Mouse (Mus musculus) T-cell, adult 2 months (primary cell): ENCODE data around the gene Slc1a7.

Experiments
- DNase-seq: peaks from one replicate; pipeline ENCODE4 v3.0.0; 2022; ENCODE audit warnings: low spot score

The Slc1a7 gene

DNA sequence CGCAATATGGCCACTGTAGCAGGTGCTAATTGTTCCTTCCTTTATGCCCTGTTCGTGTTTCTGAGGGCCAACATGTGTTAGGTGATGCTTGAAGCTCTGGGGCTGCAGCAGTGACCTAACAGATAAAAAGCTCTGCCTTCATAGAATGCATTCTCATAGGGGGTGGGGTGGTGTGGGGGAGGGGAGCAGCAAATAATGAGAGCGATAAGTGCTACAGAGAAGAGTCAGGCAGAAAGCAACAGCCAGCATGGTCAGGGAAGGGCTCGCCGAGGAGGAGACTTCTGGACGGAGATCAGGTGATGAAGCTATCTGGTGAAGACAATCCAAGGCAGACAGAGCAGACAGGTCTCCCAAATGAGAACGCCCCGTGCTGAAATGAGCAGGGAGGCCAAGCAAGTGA, 84.5 kb downstream of the Slc1a7 start:
- DNase-seq, result no peak

DNA sequence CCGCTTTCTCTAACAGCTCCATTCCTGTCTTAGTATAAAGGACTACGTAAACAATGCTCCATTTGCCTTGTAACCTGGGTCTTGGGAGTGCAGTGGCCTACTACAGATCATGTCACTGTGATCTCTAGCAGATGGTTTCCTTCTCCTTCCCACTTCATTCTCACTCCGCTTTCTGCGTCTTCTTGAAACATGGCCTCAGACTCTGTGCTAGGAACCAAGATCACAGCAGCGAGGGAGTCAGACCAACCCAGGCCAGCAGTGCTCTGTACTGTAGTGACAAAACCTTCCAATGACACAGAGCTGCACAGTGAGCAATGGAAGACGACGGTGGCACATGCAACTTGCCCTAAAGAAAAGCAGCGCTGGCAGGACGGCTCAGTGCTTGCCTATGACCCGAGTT, 87.7 kb downstream of the Slc1a7 start:
- no peak for DNase-seq

DNA sequence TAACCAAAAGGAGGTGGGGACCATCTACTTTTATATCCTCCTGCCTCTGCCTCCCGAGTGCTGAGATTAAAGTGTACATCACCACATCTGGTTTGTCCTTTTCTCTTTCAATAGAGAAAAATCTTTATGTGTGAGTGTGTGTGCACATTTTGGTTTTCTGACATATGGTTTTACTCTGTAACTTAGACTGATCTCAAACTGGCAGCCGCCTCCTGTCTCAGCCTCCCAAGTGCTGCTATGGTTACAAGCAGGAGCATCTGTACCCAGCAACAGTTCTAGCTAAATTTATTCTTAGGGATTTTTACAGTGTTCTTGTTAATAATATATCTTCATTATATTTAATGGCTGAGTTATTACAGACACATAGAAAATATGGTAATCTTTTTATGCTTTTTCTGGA, 89.1 kb downstream of the Slc1a7 start:
- no peak for DNase-seq

DNA sequence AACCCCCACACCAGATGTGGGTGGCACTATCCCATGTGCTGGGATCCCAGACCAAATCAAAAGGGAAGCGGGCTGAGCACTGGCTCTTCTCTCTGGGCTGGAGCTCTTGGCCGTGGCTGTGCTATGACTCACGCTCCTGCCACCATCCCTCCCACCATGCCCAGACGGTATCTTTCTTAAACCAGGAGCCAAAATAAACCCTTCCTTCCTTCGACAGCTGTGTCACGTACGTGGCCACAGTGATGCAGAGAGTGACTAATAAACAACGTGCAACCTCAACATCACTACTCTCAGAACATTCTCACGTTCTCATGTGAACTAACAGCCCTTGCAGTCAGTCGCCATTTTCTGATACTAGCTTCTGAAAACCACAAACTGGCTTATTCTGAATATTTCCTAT, 90.0 kb downstream of the Slc1a7 start:
- DNase-seq, result no peak

DNA sequence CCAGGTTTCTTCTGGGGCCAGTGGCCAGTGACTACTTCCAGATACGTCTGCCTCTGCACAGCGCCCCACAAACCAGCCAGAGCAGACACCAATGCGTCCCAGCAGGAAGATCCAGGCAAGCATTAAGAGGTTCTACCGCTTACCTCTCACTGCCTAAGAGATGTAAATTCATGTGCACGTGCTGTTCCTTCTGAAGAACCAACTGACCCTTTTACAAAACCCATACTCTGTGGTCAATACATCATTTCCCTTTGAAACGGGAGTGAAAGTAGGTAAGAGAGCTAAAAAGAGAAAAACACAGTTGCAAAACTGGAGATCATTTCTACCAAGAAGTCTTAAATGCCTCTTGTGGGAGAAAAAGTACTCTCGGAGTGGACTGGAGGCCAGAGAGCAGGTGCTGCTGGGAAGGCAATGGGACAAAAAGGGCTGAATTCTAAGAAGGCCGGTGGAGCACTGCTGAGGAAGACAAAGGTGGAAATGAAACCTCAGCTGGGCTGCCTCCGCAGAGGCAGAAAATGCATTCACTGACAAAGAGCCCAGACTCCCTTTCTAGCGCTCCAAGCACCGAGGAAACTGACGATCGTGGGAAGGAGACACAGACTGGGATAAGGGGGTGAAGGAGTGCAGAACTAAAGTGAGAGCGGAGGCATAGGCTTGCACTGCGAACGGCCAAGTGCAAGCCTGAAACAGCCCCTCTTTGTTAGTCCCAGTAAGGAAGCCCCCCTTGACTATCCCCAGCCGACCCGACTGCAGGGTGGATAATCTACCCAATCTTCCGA, 91.7 kb downstream of the Slc1a7 start:
- no peak for DNase-seq

DNA sequence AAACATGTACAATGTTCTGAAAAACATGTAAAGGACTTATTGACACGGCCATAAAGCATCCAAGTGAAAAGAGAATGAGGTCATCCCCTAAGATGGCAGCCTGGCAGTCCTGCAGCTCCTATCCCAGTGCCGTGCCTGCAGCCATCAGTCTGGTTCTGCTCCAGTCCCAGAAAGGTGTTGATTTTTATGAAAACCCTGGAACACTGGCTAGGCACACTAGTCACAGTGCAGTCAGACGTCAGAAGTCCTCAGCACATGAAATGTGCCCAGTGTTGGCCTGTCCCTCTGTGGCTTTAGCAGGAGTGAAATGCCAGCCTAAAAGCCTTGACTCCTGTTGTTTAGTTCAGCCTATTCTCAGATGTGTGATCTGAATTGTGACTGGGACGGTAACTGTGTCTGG, 92.6 kb downstream of the Slc1a7 start:
- DNase-seq, result no peak

DNA sequence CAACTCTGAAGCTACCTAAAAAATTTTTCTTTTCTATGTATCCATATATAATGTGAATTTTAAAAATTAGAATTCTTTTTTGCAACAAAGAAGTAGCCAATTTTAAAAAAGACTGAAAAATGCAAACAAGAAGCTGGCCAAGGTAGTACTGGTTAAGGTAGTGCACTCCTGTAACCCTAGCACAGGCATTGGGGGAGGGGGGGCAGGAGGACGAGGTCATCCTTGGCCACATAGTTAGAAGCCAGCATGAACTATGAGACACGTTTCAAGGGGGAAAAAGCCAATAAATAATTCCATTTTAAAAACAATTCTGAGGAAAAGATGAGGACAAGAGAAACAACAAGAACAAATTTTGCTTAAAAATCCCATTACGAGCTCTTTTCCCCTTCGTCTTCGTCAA, 94.4 kb downstream of the Slc1a7 start:
- no peak for DNase-seq
